Mouse (Mus musculus) ES-E14 (cell line): Measurements from ENCODE around the gene C77080.

Experiments
- HCFC1 ChIP-seq: IDR thresholded peaks from 2 replicates; pipeline ENCODE4 v1.6.1; 2012; ENCODE audit warnings: low read length, inconsistent platforms, borderline replicate concordance; ENCODE audit not compliant: insufficient read depth
- MAFK ChIP-seq: IDR thresholded peaks from 2 replicates; pipeline ENCODE4 v1.6.1; 2014; ENCODE audit warnings: mild to moderate bottlenecking, low read depth, low read length, inconsistent platforms; ENCODE audit not compliant: insufficient read depth
- ZC3H11A ChIP-seq: IDR thresholded peaks from 2 replicates; pipeline ENCODE4 v1.6.1; 2012; ENCODE audit warnings: low read depth, mild to moderate bottlenecking, inconsistent platforms, low read length, borderline replicate concordance

DNA sequence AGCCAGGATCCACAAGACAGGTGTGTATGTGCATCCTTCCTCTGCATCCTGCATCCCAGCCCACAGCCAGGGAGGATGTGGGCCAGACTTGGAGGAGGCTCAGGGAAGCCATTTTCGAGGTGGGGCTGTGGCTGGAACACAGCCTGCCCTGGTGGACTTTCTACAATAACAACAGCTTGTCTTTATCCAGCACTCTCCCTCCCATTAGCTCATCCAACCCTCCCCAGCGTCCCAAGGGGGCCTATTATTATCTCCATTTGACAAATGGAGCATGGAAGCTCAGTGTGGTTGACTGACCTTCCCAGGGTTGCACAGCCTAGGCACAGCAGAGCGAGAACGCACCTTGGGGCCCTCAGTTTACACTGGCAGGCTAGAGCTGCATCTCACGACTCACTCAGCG, 526 bp downstream of the C77080 start:
- TF ChIP-seq HCFC1, result no peak
- no peak for TF ChIP-seq ZC3H11A
- TF ChIP-seq MAFK, result no peak
